Mouse (Mus musculus): ENCODE results near the gene Ccdc102a.
A peak's percentile ranks its signal among the peaks of the same experiment; 100 is the strongest.

Ccdc102a gene

GRCm38 (mm10) chr8:94919256-94919655, 1.4 kb upstream of the Ccdc102a start:
- no peak for DNase-seq

- DNase-seq, result peak; percentile 99
Observed at GRCm38 (mm10) chr8:94917352-94917751, 546 bp downstream of the Ccdc102a start.

GRCm38 (mm10) chr8:94916960-94917324, 956 bp downstream of the Ccdc102a start:
- no peak for DNase-seq

- no peak for DNase-seq
Observed at GRCm38 (mm10) chr8:94916311-94916959, 1.5 kb downstream of the Ccdc102a start.

- peak; percentile 74 for DNase-seq
Observed at GRCm38 (mm10) chr8:94914701-94915101, 3.2 kb downstream of the Ccdc102a start.

- no peak for DNase-seq
Observed at GRCm38 (mm10) chr8:94914256-94914655, 3.6 kb downstream of the Ccdc102a start.

- peak; percentile 88 for DNase-seq
Observed at GRCm38 (mm10) chr8:94913061-94913660, 4.7 kb downstream of the Ccdc102a start.

- DNase-seq, result peak; percentile 90
Observed at GRCm38 (mm10) chr8:94908847-94909246, 9.1 kb downstream of the Ccdc102a start.

GRCm38 (mm10) chr8:94907591-94908300, 10.2 kb downstream of the Ccdc102a start:
- no peak for DNase-seq

GRCm38 (mm10) chr8:94904450-94905175, 13.3 kb downstream of the Ccdc102a start:
- peak; percentile 98 for DNase-seq

GRCm38 (mm10) chr8:94903709-94904108, 14.2 kb downstream of the Ccdc102a start:
- DNase-seq, result no peak

- DNase-seq, result peak; percentile 58
Observed at GRCm38 (mm10) chr8:94901031-94901430, 16.9 kb downstream of the Ccdc102a start.

GRCm38 (mm10) chr8:94900617-94901016, 17.3 kb downstream of the Ccdc102a start:
- DNase-seq, result no peak

GRCm38 (mm10) chr8:94899262-94899661, 18.6 kb downstream of the Ccdc102a start:
- peak; percentile 59 for DNase-seq

GRCm38 (mm10) chr8:94892917-94893316, 25.0 kb downstream of the Ccdc102a start:
- DNase-seq, result no peak

- DNase-seq, result no peak
Observed at GRCm38 (mm10) chr8:94888383-94889036, 29.4 kb downstream of the Ccdc102a start.

- no peak for DNase-seq
Observed at GRCm38 (mm10) chr8:94880742-94881141, 37.2 kb downstream of the Ccdc102a start.

GRCm38 (mm10) chr8:94876820-94877219, 41.1 kb downstream of the Ccdc102a start:
- peak; percentile 42 for DNase-seq

- DNase-seq, result peak; percentile 92
Observed at GRCm38 (mm10) chr8:94876197-94876730, 41.6 kb downstream of the Ccdc102a start, which contains the start of gene Dok4. Dok4 (minus strand) TSS chr8:94876330.

GRCm38 (mm10) chr8:94875871-94876150, 42.1 kb downstream of the Ccdc102a start:
- no peak for DNase-seq

- peak; percentile 50 for DNase-seq
Observed at GRCm38 (mm10) chr8:94875096-94875870, 42.6 kb downstream of the Ccdc102a start.

GRCm38 (mm10) chr8:94874358-94874757, 43.5 kb downstream of the Ccdc102a start:
- peak; percentile 85 for DNase-seq

All from lung, postnatal 10 days (tissue).